In the genomic region with DNA sequence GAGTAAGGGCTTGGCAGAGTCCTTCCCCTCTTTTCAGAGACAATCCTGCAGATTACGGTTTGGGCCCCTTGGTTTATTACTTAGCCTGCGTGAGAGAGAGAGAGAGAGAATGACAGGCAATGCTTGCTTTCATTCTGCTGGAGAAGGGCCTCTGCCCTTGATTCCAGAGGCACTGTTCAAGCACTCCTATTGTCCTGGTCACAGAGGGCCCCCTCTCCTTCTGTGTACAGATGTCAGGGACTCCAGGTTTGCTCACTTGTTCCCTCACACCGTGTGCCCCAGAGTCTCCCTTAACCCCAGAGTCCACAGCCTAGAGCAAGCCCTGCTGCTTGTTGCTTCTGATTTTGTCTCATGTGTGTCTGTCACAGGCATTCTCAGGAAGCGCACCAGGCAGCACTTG, we compare ENCODE assay signal across 26 mouse cellular contexts.
"Had no signal": no experiment of that assay in that cellular context is flagged by ENCODE, and none has a peak within 500 bp of the region (broad histone marks: within the 10 kb centered on the region; RNA-seq: fewer than 3 reads in every experiment).

No protein-coding gene starts in this region.

- DNase-seq: gastrocnemius, adult 2 months; gastrocnemius, postnatal 10 days; gastrocnemius, postnatal 25 days; heart, adult 18-20 months; heart, postnatal 10 days; heart, postnatal 4 days; kidney, adult 11 months; kidney, adult 2 months; kidney, adult 9 months; kidney, postnatal 14 days; kidney, postnatal 36 days; liver had no signal

- ATAC-seq: hindbrain, embryonic 16.5 days; inflammation-experienced regulatory T-cells, adult 6 months had no signal

- H3K36me3 ChIP-seq: heart, embryonic 10.5 days; heart, embryonic 12.5 days; hindbrain, embryonic 10.5 days; hindbrain, embryonic 12.5 days; limb, embryonic 12.5 days had no signal

- H3K4me2 ChIP-seq: heart, embryonic 12.5 days; hindbrain, embryonic 12.5 days; hindbrain, embryonic 14.5 days; kidney, embryonic 15.5 days; limb, embryonic 12.5 days; liver, embryonic 11.5 days had no signal

- H3K9ac ChIP-seq: heart, embryonic 12.5 days; hindbrain, embryonic 12.5 days; hindbrain, embryonic 14.5 days; kidney, embryonic 15.5 days; limb, embryonic 12.5 days had no signal

- H3K27me3 ChIP-seq: heart, embryonic 12.5 days; hindbrain, embryonic 12.5 days; kidney, embryonic 15.5 days; limb, embryonic 12.5 days had no signal

- H3K9me3 ChIP-seq: heart, embryonic 10.5 days; heart, embryonic 12.5 days; hindbrain, embryonic 10.5 days; hindbrain, embryonic 12.5 days; kidney, embryonic 15.5 days; limb, embryonic 10.5 days; limb, embryonic 12.5 days had no signal

- H3K27ac ChIP-seq: gastrocnemius, adult 2 months; heart, embryonic 10.5 days; hindbrain, embryonic 10.5 days; hindbrain, embryonic 12.5 days; hindbrain, embryonic 14.5 days; kidney, embryonic 15.5 days; kidney, postnatal 0 days; layer of hippocampus, adult 2 months; left cerebral cortex, adult 2 months; limb, embryonic 12.5 days had no signal

- H3K4me3 ChIP-seq: gastrocnemius, adult 2 months; heart, embryonic 10.5 days; heart, embryonic 12.5 days; hindbrain, embryonic 10.5 days; hindbrain, embryonic 12.5 days; kidney, embryonic 15.5 days; layer of hippocampus, adult 2 months; left cerebral cortex, adult 2 months; limb, embryonic 10.5 days; limb, embryonic 12.5 days had no signal
